Mouse (Mus musculus): ENCODE measurements around the gene Ppp2r5a.

Gene Ppp2r5a

DNA sequence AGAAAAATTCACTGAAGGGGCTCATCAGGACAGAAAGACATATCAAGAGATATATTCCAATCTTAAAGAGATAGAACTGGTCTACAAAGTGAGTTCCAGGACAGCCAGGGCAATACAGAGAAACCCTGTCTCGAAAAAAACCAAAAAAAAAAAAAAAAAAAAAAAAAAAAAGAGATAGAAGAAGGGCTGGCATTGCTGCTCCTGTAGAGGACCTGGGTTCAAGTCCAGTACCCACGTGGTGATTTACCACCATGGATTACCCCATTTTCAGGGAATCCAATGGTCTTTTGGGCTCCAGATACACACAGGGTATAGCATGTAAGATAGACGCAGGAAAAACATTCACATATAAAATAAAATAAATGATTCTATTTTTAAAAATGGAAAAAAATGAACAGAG lies 22.2 kb downstream of the Ppp2r5a start:
- no peak for DNase-seq (ENCODE audit: low read depth, low spot score)

DNA sequence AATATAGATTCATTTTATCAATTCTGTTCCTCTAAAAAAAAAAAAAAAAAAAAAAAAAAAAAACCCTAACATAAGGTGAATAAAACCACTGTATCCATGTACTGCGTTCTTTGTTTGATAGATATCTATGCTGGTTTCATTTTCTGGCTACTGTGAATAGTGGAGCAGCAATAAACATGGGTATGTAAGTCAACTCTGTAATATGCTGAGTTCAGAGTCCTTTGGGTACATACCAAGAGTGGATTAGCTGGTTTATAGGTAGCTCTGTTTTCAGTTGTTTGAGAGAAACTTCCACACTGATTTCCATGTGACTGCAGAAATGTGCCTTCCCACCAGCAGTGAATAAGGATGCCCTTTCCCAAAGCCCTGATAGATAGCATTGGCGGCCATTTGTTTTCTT lies 25.0 kb downstream of the Ppp2r5a start:
- DNase-seq (ENCODE audit: low read depth, low spot score): no peak

DNA sequence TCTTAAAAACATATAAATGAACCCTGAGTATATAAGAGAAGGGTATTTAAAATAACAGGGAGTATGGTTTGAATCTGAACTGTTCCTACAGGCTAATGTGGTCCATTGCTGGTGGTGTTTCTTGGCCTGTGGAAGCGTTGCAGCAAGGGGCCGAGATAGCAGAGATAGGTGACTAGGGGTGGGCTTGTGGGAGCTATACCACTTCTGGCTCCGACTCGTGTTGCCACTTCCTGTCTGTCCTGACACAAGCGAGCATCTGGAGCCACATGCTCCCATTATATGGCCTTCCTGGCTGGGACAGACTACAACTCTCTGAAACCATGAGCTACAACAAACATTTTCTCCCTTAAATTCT lies 27.5 kb downstream of the Ppp2r5a start:
- DNase-seq (ENCODE audit: low read depth, low spot score): no peak

DNA sequence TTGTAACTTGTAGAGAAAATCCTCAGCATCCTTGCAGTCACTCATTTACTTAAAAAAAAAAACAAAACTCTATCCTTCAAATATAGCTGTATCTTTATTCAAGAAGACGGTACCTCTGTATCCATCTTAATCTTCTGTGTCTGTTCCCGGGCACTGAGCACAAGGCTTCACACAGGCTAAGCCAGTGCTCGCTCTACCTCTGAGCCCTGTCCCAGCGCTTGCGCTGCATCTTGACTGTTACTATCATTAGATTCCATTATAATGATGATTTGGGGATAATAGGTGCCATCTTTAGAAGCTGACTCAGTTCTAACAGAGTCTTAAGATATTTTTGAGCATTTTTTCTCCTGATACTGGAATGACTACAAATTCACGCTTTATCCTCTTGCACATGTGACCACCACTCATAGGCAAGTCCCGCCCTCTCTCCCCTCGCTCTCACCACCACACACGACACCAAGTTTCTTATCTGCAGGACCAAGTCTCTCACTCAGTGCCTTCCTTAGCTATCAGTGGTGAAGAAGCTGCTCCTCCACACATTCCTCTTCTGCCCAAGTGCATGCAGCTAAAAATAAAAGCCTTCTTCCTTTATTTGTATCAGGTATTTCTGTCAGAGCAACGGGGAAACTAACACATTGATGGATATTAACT lies 28.0 kb downstream of the Ppp2r5a start:
- no peak for DNase-seq (ENCODE audit: low read depth, low spot score)

DNA sequence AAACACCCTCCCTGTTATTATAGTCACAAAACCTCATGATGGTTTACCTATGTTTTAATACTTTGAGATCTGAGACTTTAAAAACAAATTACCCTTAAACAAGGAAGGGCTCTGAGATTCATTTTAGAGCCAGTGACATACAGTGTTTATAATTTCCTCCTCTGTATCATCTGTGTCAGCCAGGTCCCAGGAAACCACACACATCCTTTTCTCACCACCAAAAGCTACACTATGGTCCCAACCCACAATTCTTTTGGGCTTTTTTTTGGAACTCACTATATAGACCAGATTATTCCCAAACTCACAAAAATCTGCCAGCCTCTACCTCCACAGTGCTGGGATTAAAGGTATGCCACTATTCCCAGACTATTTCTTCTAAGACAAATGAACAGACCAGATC lies 33.9 kb downstream of the Ppp2r5a start:
- DNase-seq (ENCODE audit: low read depth, low spot score): no peak

DNA sequence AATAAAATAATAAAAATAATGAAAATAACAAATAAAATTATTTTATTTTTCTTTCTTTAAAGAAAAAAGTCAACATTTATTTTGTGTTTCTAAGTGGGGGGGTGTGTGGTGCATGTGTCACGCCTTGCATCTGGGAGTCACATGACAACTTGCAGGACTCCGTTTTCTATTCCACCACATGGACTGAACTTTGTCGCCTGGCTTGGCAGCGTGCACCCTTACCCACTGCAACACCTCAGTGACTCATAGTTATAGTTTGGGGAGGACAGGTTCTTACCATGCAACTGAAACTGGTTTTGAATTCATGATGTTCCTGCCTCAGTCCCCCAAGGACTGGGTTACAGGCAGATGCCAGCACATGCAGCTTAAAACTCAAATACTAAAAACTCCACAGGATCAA lies 34.9 kb downstream of the Ppp2r5a start:
- DNase-seq (ENCODE audit: low read depth, low spot score): no peak

DNA sequence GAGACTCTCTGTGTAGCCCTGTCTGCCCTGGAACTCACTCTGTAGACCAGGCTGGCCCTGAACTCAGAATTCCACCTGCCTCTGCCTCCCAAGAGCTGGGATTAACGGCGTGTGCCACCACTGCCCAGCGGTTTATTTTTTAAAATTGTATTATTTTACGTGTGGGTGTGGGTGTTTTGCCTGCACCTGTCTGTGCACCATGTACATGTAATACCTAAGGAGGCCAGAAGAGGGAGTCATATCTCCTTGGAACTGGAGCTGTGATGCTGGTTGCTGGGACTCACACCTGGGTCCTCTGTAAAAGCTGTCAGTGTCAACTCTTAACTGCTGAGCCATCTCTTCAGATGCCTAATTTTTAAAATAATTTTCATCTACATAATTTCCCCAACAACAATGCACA lies 38.6 kb downstream of the Ppp2r5a start:
- DNase-seq (ENCODE audit: low read depth, low spot score): no peak

DNA sequence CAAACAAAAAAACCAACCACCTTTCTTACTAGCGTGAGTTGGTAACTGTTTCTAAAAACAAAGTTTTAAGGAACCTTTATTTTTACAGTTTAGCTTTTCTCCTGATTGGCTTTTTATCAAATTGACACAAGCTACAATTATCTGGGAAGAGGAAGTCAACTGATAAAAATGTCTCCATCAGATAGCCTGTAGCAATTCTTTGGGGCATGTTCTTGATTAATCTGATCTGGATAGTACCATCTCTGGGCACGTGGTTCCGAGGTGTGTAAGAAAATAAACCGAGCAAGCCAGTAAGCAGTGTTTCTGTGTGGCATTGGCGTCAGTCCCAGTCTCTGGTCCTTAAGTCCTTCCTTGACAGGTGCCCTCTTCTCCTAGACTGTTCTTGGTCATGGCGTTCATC lies 40.7 kb downstream of the Ppp2r5a start:
- no peak for DNase-seq (ENCODE audit: low read depth, low spot score)

DNA sequence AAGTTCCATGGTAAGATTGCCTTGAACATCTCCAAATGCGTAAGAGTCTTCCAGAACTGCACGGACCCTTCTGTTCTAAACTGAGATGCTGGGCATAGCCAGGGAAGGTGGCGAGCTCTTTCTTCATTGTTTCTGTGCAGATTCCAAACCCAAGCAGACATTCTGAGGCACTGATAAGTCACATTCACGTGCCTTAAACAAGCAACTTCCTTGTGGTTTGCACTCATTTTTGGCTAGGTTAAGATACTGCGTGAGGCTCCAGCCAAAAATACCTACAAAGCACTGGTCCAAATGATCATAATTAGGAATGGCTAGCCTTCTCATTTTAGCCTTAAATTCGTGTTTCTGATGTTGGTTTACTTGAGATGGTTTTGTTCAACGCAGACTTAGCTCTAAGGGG lies 43.6 kb downstream of the Ppp2r5a start:
- no peak for DNase-seq (ENCODE audit: low read depth, low spot score)

DNA sequence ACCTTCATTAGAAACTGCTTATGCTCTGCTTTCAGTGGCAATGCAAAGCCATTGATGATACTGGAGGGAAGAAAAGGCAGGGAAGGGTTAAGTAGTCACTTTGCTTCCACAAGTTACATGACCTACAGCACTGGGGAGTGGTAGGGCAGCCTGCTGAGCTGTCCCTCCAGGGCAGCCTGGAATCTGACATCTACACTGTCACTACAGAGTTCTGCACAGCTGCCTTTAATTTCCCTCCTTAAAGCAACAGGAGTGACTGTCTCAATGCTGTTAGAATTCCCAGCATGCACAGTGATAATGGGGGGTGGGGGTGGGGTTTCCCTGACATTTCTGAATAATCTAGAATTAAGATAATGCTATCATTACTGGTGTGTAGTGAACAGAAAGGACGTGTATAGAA lies 46.1 kb downstream of the Ppp2r5a start:
- no peak for DNase-seq (ENCODE audit: low read depth, low spot score)

DNA sequence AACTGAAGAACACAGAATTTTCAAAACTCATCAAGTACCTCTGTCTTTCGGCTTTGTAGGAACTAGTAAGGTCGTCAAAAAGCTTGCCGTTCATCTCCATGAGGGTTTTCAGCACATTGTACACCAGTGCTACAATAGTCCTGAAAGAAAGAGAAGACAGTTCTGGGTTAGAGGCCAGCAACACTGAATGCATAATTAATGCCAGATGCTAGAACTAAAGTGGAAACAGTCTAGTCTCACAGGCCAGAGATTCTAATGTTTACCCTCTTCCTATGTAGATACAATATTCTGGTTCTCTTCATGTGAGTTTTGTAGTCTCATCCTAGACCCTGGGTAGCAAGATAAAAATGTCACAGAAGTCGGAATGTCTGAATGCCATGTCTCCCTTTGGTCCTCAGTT lies 49.2 kb downstream of the Ppp2r5a start:
- DNase-seq (ENCODE audit: low read depth, low spot score): no peak

DNA sequence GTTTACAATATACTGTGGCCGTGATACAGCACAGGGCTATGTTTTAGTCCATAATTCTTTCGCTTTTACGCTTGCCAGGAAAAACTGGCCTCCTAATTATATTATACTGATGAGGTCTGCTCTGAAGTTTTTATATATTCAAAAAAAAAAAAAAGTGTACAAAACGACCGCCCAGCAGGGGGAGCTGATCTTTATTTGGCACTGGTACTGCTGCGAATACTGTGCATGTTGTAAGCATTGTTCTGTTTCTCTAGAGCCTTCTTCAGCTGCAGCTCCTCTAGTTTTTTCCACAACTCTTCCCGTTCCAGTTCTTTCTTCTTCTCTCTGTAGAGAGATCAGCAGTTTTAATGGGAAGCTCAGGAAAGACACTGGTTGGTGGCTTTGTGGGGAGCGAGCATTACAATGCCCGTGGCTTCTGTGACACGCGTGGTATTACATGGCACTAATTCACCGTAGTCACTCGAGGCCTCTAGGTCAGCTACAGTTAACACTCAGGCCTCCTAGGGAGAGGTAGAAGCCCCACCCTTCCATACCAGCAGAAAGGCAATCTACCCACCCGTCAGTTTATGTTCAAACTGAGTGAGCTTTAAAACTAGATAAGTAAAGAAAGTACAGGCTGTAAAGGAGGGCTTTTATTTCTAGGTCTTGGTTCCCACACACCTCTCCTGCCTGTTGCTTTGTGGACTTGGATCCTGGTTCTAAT lies 50.1 kb downstream of the Ppp2r5a start:
- DNase-seq (ENCODE audit: low read depth, low spot score): no peak

DNA sequence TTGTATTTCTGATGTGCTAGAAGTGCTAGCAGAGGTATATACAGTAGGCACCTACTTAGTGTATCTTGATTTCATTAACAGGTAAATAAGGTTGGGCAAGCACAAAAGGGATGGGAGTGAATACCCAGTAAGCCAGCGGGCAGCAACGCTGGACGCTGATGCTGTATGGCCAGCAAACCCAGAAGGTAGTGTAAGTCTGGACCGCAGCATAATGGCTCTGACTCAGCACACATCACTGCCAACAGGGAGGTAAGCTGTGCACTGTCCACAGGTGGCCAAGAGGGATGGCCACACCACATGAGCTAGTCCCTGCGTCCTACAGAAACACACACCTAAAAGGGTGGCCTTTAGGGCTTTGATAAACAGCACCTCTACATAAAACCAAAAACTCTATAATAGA lies 52.7 kb downstream of the Ppp2r5a start:
- no peak for DNase-seq (ENCODE audit: low read depth, low spot score)

DNA sequence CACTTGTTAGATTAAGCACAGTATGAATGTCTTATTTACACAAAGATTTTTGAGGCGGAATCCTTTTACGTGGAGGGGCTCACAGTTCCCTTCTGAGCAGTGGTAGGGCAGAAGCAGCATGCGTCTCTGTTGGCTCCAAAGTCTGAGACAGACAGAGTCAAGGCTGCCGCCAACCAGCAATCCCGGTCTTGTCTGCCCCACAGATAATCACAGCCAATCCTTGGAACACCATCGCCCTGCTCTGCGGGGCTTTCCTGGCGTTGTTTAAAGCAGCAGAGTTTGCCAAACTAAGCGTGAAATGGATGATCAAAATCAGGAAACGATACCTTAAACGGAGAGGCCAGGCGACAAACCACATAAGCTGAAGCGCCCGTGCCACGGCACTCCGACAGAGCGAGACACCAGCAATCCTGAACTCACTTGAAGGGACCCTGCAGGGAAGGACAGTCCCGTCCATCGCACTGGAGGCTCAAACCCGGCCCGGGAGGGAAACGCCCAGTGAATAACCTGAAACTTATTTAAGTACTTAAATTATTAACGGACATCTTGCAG lies 53.5 kb downstream of the Ppp2r5a start:
- no peak for DNase-seq (ENCODE audit: low read depth, low spot score)

DNA sequence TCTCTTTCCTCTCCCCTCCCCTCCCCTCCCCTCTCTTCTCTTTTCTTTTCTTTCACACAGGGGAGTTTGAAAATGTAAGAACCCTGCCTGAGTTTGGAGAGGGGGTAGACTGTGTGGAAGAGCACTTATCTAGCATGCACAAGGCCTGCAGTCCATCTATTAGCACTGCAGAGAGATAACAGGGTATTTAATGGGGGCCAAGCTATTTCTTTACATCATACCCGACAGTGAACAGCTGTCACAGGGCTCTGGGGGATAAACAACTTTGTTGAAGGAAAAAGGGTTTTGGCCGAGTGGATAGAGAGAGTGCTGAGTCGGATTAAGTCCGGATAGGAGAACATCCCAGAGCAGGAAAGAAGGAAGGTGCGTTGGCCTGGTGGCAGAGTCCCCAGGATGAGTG lies 54.1 kb downstream of the Ppp2r5a start:
- DNase-seq (ENCODE audit: low read depth, low spot score): no peak

DNA sequence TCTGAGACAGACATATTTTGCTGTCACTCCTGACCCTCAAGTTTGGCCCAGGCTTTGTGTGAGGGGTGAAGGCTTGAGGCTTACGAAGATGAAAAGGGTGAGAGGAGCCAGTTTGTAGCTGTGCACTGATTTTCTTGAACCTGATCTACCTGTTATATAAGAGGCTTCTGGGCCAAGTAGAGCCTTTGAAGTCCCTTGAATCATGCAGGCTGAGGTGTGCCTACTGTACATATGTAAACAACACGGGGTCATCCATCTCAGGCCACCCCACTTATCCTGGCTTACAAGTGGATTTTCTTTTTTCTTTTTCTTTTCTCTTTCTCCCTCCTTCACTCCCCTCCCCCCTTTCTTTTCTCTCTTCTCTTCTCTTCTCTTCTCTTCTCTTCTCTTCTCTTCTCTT lies 54.5 kb downstream of the Ppp2r5a start:
- DNase-seq (ENCODE audit: low read depth, low spot score): no peak

DNA sequence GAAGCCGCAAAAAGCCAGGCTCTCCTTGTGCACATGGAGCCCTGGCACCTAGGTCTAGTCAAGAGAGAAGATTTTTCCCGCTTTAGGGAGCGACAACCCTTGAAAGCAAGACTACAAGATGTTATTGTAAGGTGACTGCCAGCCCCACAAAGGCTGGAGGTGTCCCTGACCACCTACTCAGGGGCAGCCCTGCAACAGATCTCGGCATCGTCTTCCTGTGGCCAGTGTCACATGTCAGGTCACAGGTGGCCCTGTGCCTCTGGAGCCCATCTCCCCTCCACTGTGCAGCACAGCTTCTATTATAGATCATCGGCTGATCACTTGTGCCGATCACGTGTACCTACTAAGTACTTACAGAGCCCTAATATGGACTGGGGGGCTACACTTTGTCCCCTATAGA lies 55.5 kb downstream of the Ppp2r5a start:
- no peak for DNase-seq (ENCODE audit: low read depth, low spot score)

DNA sequence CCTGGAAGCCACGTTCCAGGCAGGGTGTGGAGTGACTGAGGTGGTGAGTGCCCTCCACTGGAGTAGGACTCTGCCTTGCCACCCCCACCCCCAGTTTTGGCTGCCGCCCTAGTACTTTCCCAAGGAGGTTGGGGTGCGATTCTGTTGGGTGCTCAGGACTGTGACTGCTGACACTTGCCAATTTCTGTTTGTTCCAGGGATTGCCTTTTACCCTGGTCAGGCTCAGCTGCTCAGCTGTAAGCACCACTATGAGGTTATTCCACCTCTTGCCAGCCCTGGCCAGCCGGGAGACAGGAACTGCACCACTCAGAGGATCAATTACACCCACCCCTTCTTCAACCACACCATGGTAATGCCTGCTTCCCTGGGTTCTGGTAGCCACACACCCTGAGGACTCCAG lies 62.5 kb downstream of the Ppp2r5a start:
- no peak for DNase-seq (ENCODE audit: low read depth, low spot score)

DNA sequence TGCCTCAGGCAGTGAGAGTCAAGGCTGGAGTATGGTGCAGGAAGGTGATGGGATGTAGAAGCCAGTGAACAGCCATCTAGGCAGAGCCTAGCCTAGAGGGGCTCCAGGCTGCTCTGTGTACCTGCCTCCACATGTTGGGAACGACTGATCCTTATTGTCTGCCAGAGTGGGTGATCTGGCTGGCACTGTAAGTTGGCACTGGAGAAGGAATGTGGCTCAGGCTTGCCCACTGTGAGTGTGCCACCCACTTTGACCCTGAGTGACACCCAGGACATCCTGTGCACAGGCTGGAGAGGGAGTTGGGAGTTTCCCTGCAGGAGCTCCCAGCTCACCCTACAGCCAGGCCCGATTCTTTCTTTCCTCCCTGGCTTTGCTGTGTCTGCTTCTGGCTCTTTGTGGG lies 63.2 kb downstream of the Ppp2r5a start:
- no peak for DNase-seq (ENCODE audit: low read depth, low spot score)

DNA sequence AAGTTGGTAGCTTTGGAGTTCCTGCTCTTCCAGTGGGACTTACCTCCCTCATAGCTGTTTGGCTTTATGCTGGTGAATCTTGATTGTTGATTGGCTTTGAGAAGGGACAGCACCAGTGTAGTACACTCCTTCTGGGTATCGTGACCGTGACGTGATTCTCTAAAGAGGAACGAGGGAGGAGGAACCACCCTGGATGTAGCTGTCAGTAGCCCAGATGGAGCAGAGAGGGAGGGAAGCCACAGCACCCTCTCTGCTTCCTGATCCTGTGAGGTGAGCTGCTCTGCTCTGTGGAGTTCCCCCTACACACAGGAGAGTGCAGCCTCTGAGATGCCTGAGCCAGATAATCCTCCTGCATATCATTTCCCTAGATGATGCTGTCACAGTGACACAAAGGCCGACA lies 68.6 kb downstream of the Ppp2r5a start:
- no peak for DNase-seq (ENCODE audit: low read depth, low spot score)

DNA sequence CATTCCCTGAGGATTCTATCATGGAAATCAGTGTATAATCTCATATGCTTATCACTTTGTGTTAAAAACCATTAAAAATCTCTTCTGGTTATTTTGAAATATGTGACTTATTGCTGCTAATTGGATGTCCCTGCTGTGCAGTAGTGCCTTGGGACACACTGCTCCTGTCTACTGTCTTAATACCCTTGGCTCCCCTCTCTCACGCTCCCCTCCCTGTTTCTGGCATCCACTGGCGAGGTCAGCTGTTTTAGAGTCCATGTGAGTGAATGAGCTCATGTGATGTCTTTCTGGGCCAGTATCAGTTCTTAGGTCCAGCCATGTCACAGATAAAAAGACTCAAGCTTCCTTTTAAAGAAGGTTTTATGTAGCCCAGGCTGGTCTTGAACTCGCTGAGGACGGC lies 72.7 kb downstream of the Ppp2r5a start:
- no peak for DNase-seq (ENCODE audit: low read depth, low spot score)

DNA sequence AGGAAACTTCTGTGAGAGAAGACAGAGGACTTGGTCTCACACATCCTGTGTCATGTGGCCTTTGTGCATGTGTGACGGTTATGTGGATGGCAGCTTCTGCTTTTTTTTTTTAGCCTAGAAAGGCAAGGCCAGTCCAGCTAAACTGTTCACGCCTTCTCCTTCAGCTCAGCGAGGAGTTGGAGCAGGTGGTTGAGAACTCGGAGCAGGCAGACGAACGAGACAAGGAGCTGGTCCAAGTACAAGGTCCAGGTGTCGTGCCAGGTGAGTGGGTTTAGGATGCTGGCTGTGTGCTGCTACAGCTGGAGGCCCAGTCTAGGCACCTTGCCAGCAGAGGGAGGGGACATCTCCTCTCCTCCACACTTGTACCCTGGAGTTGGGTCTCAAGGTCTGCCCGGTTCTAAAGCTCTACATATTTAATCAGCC lies 75.0 kb downstream of the Ppp2r5a start:
- DNase-seq (ENCODE audit: low read depth, low spot score): no peak

DNA sequence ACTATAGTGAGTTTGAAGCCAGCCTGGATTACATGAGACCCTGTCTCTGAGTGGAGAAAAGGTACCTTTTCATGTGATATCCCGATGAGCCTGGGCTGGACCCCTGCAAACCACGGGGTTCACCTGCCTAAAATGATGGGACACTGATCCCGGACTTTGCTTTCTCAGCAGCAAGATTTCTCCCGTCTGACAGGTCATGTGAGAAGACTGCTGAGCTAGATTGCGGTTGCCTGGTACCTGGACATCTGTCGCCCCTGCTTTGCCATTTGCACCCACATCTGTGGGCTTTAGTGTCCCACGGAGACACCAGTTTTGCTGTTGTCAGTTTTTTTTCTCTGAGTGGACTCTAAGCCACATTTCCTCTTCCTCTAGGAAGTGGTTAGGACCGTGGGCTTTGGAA lies 75.8 kb downstream of the Ppp2r5a start:
- no peak for DNase-seq (ENCODE audit: low read depth, low spot score)
